Mouse (Mus musculus): ENCODE measurements around the gene Arntl. TPM values are rescaled to one million over a fixed set of nuclear protein-coding genes. Genes with fewer than 3 reads are reported as not detected.

Gene Arntl
- total and polyA plus RNA-seq, 2 experiments from 2014 or later, result 21.1 to 29.7 TPM

- Histone ChIP-seq H3K9me3 (ENCODE audit: low read length) (no peaks in the 10 kb centered on the region), H3K27ac (ENCODE audit: low read depth, low read length) (peak overlapping the region; percentile 64), H3K4me2 (ENCODE audit: low read depth, low read length, poor library complexity, severe bottlenecking) (no peak overlapping the region), H3K9ac (replicated peaks; ENCODE audit: low read length, poor library complexity, severe bottlenecking) (no peak overlapping the region; the same call in 1 of the 2 replicates), H3K27me3 (ENCODE audit: insufficient read depth, low read length) (no peaks in the 10 kb centered on the region), H3K36me3 (ENCODE audit: insufficient read depth, low read length) (no peaks in the 10 kb centered on the region), H3K4me3 (ENCODE audit: low read depth, low read length) (no peak overlapping the region), H3K4me1 (ENCODE audit: insufficient read depth, low read length) (peaks cover 26% of the 10 kb centered on the region; the same call in 1 of the 2 replicates)
- peak; percentile 80 for TF ChIP-seq CTCF (IDR thresholded peaks at IDR 0.05)
- ATAC-seq (ENCODE audit: low FRiP score) (peak; percentile 71), DNase-seq (ENCODE audit: low spot score) (peak; percentile 75)
- 40% methylated on average over 3 of the region's 3 CpGs for WGBS
These were observed 43.2 kb downstream of the Arntl start for GRCm38 (mm10) chr7:113250433-113250991.

DNA sequence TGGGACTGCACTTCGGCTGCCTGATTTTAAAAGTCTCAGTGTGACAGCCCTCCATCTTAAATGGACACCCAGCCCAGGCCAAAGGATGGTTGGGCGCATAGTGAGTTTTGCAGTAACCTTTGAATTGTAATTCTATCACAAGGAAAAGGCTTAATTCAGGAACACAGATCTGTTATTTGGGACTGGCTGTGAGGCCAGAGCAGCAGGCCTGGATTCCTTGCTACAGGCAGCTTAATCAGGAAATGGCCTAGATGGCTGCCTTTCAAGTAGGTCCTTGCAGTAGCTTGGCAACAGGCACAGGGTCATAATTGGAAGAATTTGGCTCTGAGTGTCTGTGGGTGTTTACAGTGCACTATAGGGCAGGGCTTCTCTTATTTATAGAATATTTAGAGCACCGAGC lies 43.7 kb downstream of the Arntl start:
- 39% methylated on average over 3 of the region's 3 CpGs for WGBS
- Histone ChIP-seq H3K27ac (ENCODE audit: low read depth, low read length) (peak overlapping the region; percentile 64), H3K4me3 (ENCODE audit: low read depth, low read length) (no peak overlapping the region), H3K4me2 (ENCODE audit: low read depth, low read length, poor library complexity, severe bottlenecking) (no peak overlapping the region), H3K9ac (replicated peaks; ENCODE audit: low read length, poor library complexity, severe bottlenecking) (0 out of 2 replicates have a peak overlapping the region, but pooled peaks have one; percentile 36), H3K27me3 (ENCODE audit: insufficient read depth, low read length) (no peaks in the 10 kb centered on the region), H3K36me3 (ENCODE audit: insufficient read depth, low read length) (no peaks in the 10 kb centered on the region), H3K9me3 (ENCODE audit: low read length) (no peaks in the 10 kb centered on the region), H3K4me1 (ENCODE audit: insufficient read depth, low read length) (peaks cover 26% of the 10 kb centered on the region; the same call in 1 of the 2 replicates)
- ATAC-seq (ENCODE audit: low FRiP score) (peak; percentile 78), DNase-seq (ENCODE audit: low spot score) (peak; percentile 86)
- no peak for TF ChIP-seq CTCF (IDR thresholded peaks at IDR 0.05)

DNA sequence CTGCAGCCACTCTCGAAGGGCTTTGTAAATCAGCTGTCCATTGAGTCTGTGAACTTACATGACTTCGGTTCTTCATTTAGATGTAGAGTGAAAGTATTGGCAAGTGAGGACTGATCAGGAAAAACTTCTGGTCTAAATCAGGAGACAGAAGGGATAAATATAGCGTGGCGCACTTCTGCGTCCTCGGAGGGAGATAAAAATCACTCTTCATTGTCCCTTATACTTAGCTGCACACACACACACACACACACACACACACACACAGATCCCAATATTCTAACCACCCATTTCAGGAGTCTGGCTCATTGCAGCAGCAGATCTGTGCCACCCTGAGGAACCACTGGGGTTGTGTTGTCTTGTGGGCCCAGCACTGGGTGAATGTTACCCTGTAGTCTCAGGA lies 44.3 kb downstream of the Arntl start:
- Histone ChIP-seq H3K4me1 (ENCODE audit: insufficient read depth, low read length) (peaks cover 26% of the 10 kb centered on the region; the same call in 1 of the 2 replicates), H3K4me3 (ENCODE audit: low read depth, low read length) (no peak overlapping the region), H3K36me3 (ENCODE audit: insufficient read depth, low read length) (no peaks in the 10 kb centered on the region), H3K4me2 (ENCODE audit: low read depth, low read length, poor library complexity, severe bottlenecking) (no peak overlapping the region), H3K27ac (ENCODE audit: low read depth, low read length) (peak overlapping the region; percentile 64), H3K9ac (replicated peaks; ENCODE audit: low read length, poor library complexity, severe bottlenecking) (0 out of 2 replicates have a peak overlapping the region, but pooled peaks have one; percentile 19), H3K27me3 (ENCODE audit: insufficient read depth, low read length) (no peaks in the 10 kb centered on the region), H3K9me3 (ENCODE audit: low read length) (no peaks in the 10 kb centered on the region)
- no peak for TF ChIP-seq CTCF (IDR thresholded peaks at IDR 0.05)
- DNase-seq (ENCODE audit: low spot score) (no peak), ATAC-seq (ENCODE audit: low FRiP score) (no peak)
- 49% methylated on average over 6 of the region's 6 CpGs for WGBS

GRCm38 (mm10) chr7:113253777-113254405 lies 46.6 kb downstream of the Arntl start:
- H3K9ac ChIP-seq (replicated peaks; ENCODE audit: low read length, poor library complexity, severe bottlenecking), result no peak overlapping the region
- 89% methylated on average over 7 of the region's 7 CpGs for WGBS
- no peaks in the 10 kb centered on the region for H3K27me3 ChIP-seq (ENCODE audit: insufficient read depth, low read length)
- peaks cover 25% of the 10 kb centered on the region; the same call in 1 of the 2 replicates for H3K4me1 ChIP-seq (ENCODE audit: insufficient read depth, low read length)
- H3K4me3 ChIP-seq (ENCODE audit: low read depth, low read length), result no peak overlapping the region
- H3K9me3 ChIP-seq (ENCODE audit: low read length), result no peaks in the 10 kb centered on the region
- no peak overlapping the region for H3K27ac ChIP-seq (ENCODE audit: low read depth, low read length)
- H3K36me3 ChIP-seq (ENCODE audit: insufficient read depth, low read length), result no peaks in the 10 kb centered on the region
- no peak for DNase-seq (ENCODE audit: low spot score)
- no peak overlapping the region for H3K4me2 ChIP-seq (ENCODE audit: low read depth, low read length, poor library complexity, severe bottlenecking)
- no peak for ATAC-seq (ENCODE audit: low FRiP score)
- TF ChIP-seq CTCF (IDR thresholded peaks at IDR 0.05), result no peak

- WGBS, result 47% methylated on average over 4 of the region's 4 CpGs
- DNase-seq (ENCODE audit: low spot score) (no peak), ATAC-seq (ENCODE audit: low FRiP score) (no peak)
- peak; percentile 68 for TF ChIP-seq CTCF (IDR thresholded peaks at IDR 0.05)
- Histone ChIP-seq H3K36me3 (ENCODE audit: insufficient read depth, low read length) (no peaks in the 10 kb centered on the region), H3K4me3 (ENCODE audit: low read depth, low read length) (no peak overlapping the region), H3K9ac (replicated peaks; ENCODE audit: low read length, poor library complexity, severe bottlenecking) (no peak overlapping the region), H3K4me1 (ENCODE audit: insufficient read depth, low read length) (peaks cover 7% of the 10 kb centered on the region; the same call in 1 of the 2 replicates), H3K4me2 (ENCODE audit: low read depth, low read length, poor library complexity, severe bottlenecking) (no peak overlapping the region), H3K27ac (ENCODE audit: low read depth, low read length) (no peak overlapping the region), H3K9me3 (ENCODE audit: low read length) (no peaks in the 10 kb centered on the region), H3K27me3 (ENCODE audit: insufficient read depth, low read length) (no peaks in the 10 kb centered on the region)
These were observed 48.8 kb downstream of the Arntl start for GRCm38 (mm10) chr7:113256046-113256445.

GRCm38 (mm10) chr7:113258430-113258829 lies 51.2 kb downstream of the Arntl start:
- Histone ChIP-seq H3K4me1 (ENCODE audit: insufficient read depth, low read length) (no peaks in the 10 kb centered on the region), H3K27ac (ENCODE audit: low read depth, low read length) (no peak overlapping the region), H3K9me3 (ENCODE audit: low read length) (no peaks in the 10 kb centered on the region), H3K9ac (replicated peaks; ENCODE audit: low read length, poor library complexity, severe bottlenecking) (no peak overlapping the region), H3K4me3 (ENCODE audit: low read depth, low read length) (no peak overlapping the region), H3K27me3 (ENCODE audit: insufficient read depth, low read length) (no peaks in the 10 kb centered on the region), H3K36me3 (ENCODE audit: insufficient read depth, low read length) (no peaks in the 10 kb centered on the region), H3K4me2 (ENCODE audit: low read depth, low read length, poor library complexity, severe bottlenecking) (no peak overlapping the region)
- no peak for DNase-seq (ENCODE audit: low spot score)
- no peak for ATAC-seq (ENCODE audit: low FRiP score)
- WGBS, result 78% methylated on average over 4 of the region's 4 CpGs
- peak; percentile 66 for TF ChIP-seq CTCF (IDR thresholded peaks at IDR 0.05)

Data from midbrain, postnatal 0 days (tissue).